Mouse (Mus musculus) thymus, adult 2 months (tissue): ENCODE measurements around the gene Prl7b1. TPM values are rescaled to one million over a fixed set of nuclear protein-coding genes. Genes with fewer than 3 reads are reported as not detected.

ENCODE experiments used
- DNase-seq: peaks from one replicate; pipeline ENCODE4 v3.0.0; 2021
- H3K27ac ChIP-seq: fragments of 200-500 bp; 2 replicates; pipeline ENCODE4 v1.5.1; 2012; ENCODE audit warnings: low read length, control low read depth; ENCODE audit not compliant: control insufficient read depth, insufficient read depth
- H3K27me3 ChIP-seq: fragments of 200-500 bp; 2 replicates; pipeline ENCODE4 v1.6.1; 2012; ENCODE audit warnings: mild to moderate bottlenecking, low read length, moderate library complexity, mixed read lengths; ENCODE audit not compliant: control insufficient read depth, insufficient read depth
- H3K36me3 ChIP-seq: fragments of 200-500 bp; 2 replicates; pipeline ENCODE4 v1.6.1; 2012; ENCODE audit warnings: mild to moderate bottlenecking, low read length, moderate library complexity; ENCODE audit not compliant: control insufficient read depth, insufficient read depth
- H3K4me1 ChIP-seq: fragments of 200-500 bp; replicated peaks from 2 replicates; pipeline ENCODE4 v1.6.1; 2012; ENCODE audit warnings: low read length; ENCODE audit not compliant: control insufficient read depth, insufficient read depth
- H3K4me3 ChIP-seq: fragments of 200-500 bp; 2 replicates; pipeline ENCODE4 v1.5.1; 2012; ENCODE audit warnings: mild to moderate bottlenecking, low read length, control low read depth, moderate library complexity; ENCODE audit not compliant: control insufficient read depth, insufficient read depth
- CTCF ChIP-seq: fragments of 200-500 bp; IDR thresholded peaks from 2 replicates; pipeline ENCODE4 v1.5.1; 2012; ENCODE audit warnings: mild to moderate bottlenecking, control low read depth, low read length, moderate library complexity, borderline replicate concordance; ENCODE audit not compliant: control insufficient read depth, poor library complexity, insufficient read depth; ENCODE audit errors: extremely low read depth
- POLR2A ChIP-seq: fragments of 200-500 bp; IDR thresholded peaks from 2 replicates; pipeline ENCODE4 v1.6.1; 2012; ENCODE audit warnings: mild to moderate bottlenecking, low read length, control low read depth, moderate library complexity; ENCODE audit not compliant: control insufficient read depth, poor library complexity, insufficient read depth; ENCODE audit errors: extremely low read depth
- WGBS: fragments of 180-500 bp; shearing (Covaris S2); methylation state at CpG from one replicate; pipeline ENCODE4 v1.1.7; 2018; 5-methylcytosine and 5-hydroxymethylcytosine counted together
- polyA plus RNA-seq: library from polyadenylated mRNA; depleted of rRNA; stranded (reverse); fragments of >200 nt; gene quantifications from 2 replicates; pipeline ENCODE4 v1.2.3, GENCODE M21; 2012; rRNA removed

Gene Prl7b1
- polyA plus RNA-seq: not detected in 2 replicates

GRCm38 (mm10) chr13:27610482-27610881 is at the start of gene Prl7b1:
Prl7b1 (minus strand) TSS chr13:27610582.
- H3K4me1 ChIP-seq: no peaks in the 10 kb centered on the region
- H3K27ac ChIP-seq: no peak within 1 kb of the TSS
- DNase-seq: no peak
- TF ChIP-seq CTCF (no peak), POLR2A (no peak)
- no peaks in the 10 kb centered on the region for H3K36me3 ChIP-seq
- 74% methylated on average over 4 of the region's 4 CpGs for WGBS
- H3K27me3 ChIP-seq: no peaks in the 10 kb centered on the region
- H3K4me3 ChIP-seq: no peak within 1 kb of the TSS

- H3K27me3 ChIP-seq: no peaks in the 10 kb centered on the region
- H3K36me3 ChIP-seq: no peaks in the 10 kb centered on the region
- TF ChIP-seq POLR2A (no peak), CTCF (no peak)
- no peak within 1 kb of the TSS for H3K27ac ChIP-seq
- no peak for DNase-seq
- H3K4me1 ChIP-seq: no peaks in the 10 kb centered on the region
- no peak within 1 kb of the TSS for H3K4me3 ChIP-seq
- 99% methylated on average over 3 of the region's 3 CpGs for WGBS
These were observed 32.0 kb upstream of the Prl7b1 start, which contains the start of gene Prl7a1 for GRCm38 (mm10) chr13:27642393-27642792. Prl7a1 (minus strand) TSS chr13:27642493.

- DNase-seq: no peak
- Histone ChIP-seq H3K4me1 (no peaks in the 10 kb centered on the region), H3K36me3 (no peaks in the 10 kb centered on the region), H3K27ac (no peak within 1 kb of the TSS), H3K4me3 (no peak within 1 kb of the TSS), H3K27me3 (no peaks in the 10 kb centered on the region)
- TF ChIP-seq POLR2A (no peak), CTCF (no peak)
- 88% methylated on average over 2 of the region's 2 CpGs for WGBS
These were observed 28.3 kb downstream of the Prl7b1 start, which contains the start of gene Prl8a1 for GRCm38 (mm10) chr13:27582071-27582470. Prl8a1 (minus strand) TSS chr13:27582171.

GRCm38 (mm10) chr13:27564506-27564905 is 45.9 kb downstream of the Prl7b1 start, which contains the start of gene Prl8a9:
Prl8a9 (minus strand) TSS chr13:27564606.
- no peaks in the 10 kb centered on the region for H3K4me1 ChIP-seq
- DNase-seq: no peak
- H3K36me3 ChIP-seq: no peaks in the 10 kb centered on the region
- no peaks in the 10 kb centered on the region for H3K27me3 ChIP-seq
- WGBS: 87% methylated on average over 2 of the region's 2 CpGs
- TF ChIP-seq CTCF: no peak
- TF ChIP-seq POLR2A: no peak
- H3K27ac ChIP-seq: no peak within 1 kb of the TSS
- no peak within 1 kb of the TSS for H3K4me3 ChIP-seq

- Histone ChIP-seq H3K27ac (no peak overlapping the region), H3K36me3 (no peaks in the 10 kb centered on the region), H3K27me3 (no peaks in the 10 kb centered on the region), H3K4me1 (no peaks in the 10 kb centered on the region), H3K4me3 (no peak overlapping the region)
- no peak for DNase-seq
- TF ChIP-seq CTCF: no peak
- no peak for TF ChIP-seq POLR2A
These were observed 57.0 kb downstream of the Prl7b1 start for GRCm38 (mm10) chr13:27553336-27553735.

Other genes starting within 250 kb of the Prl7b1 start
- not detected in 2 replicates for gene Prl2b1, start 219.7 kb downstream of the Prl7b1 start, polyA plus RNA-seq
- gene Prl8a6, start 171.9 kb downstream of the Prl7b1 start, polyA plus RNA-seq: not detected in 2 replicates
- gene Prl8a8, start 97.4 kb downstream of the Prl7b1 start, polyA plus RNA-seq: not detected in 2 replicates
- not detected in 2 replicates for gene Prl8a9, start 46.0 kb downstream of the Prl7b1 start, polyA plus RNA-seq
- gene Prl8a1, start 28.4 kb downstream of the Prl7b1 start, polyA plus RNA-seq: not detected in 2 replicates
- not detected in 2 replicates for gene Prl7a1, start 31.9 kb upstream of the Prl7b1 start, polyA plus RNA-seq
- not detected in 2 replicates for gene Prl7a2, start 57.5 kb upstream of the Prl7b1 start, polyA plus RNA-seq
- gene Prl7d1, start 106.2 kb upstream of the Prl7b1 start, polyA plus RNA-seq: not detected in 2 replicates
- gene Prl7c1, start 170.2 kb upstream of the Prl7b1 start, polyA plus RNA-seq: not detected in 2 replicates
- not detected in 2 replicates for gene Prl2a1, start 191.1 kb upstream of the Prl7b1 start, polyA plus RNA-seq
- not detected in 2 replicates for gene Prl2c1, start 238.8 kb upstream of the Prl7b1 start, polyA plus RNA-seq